Mouse (Mus musculus) CH12.LX (cell line): Measurements from ENCODE around the gene Zbtb8os.

ENCODE experiments used
- BHLHE40 ChIP-seq: IDR thresholded peaks from 2 replicates; pipeline ENCODE4 v1.6.1; 2011; ENCODE audit warnings: mild to moderate bottlenecking, low read depth, low read length, improper control_type of control experiment
- CHD2 ChIP-seq: IDR thresholded peaks from 2 replicates; pipeline ENCODE4 v1.6.1; 2011; ENCODE audit warnings: low read length, improper control_type of control experiment
- EP300 ChIP-seq: IDR thresholded peaks from 2 replicates; pipeline ENCODE4 v1.6.1; 2011; ENCODE audit warnings: low read length, improper control_type of control experiment
- ETS1 ChIP-seq: conservative IDR thresholded peaks from 2 replicates; pipeline ENCODE4 v1.6.1; 2012; ENCODE audit warnings: low read depth, mild to moderate bottlenecking, inconsistent platforms, low read length, improper control_type of control experiment, moderate library complexity
- MAX ChIP-seq: IDR thresholded peaks from 2 replicates; pipeline ENCODE4 v1.6.1; 2011; ENCODE audit warnings: low read length, improper control_type of control experiment

DNA sequence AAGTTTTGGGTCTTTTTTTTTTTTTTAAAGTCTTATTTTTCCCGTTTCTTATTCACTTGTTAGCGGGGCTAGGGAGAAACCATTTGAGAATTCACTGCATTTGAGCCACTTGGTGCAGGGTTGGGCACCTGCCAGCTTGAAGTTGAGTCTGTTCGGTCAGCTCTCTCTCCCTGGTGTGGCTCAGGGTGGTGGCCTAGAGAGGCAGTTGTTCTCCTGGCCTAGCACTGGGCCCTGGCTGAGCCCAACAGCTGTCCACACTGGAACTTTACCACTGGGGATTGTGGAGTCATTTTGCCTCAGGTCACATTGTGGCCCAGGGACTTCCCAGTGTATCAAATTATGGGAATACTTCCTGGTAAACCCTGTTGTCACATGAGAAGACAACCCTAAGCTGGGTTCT lies 47.4 kb upstream of the Zbtb8os start:
- TF ChIP-seq EP300 (no peak), CHD2 (no peak), ETS1 (no peak), BHLHE40 (no peak), MAX (no peak)
